Mouse (Mus musculus) liver, embryonic 14.5 days (tissue): ENCODE measurements around the gene Fam193a. TPM values are rescaled to one million over a fixed set of nuclear protein-coding genes. Genes with fewer than 3 reads are reported as not detected.

ENCODE experiments used
- ATAC-seq: fragments of 200-750 bp; cut with Nextera tagmentation; 2 replicates; pipeline ENCODE4 v1.8.0; 2017; ENCODE audit warnings: moderate number of reproducible peaks, mild to moderate bottlenecking, moderate library complexity; ENCODE audit not compliant: insufficient read depth
- DNase-seq, 3 experiments: peaks; one replicate each; pipeline ENCODE4 v3.0.0-alpha.2; 2012 to 2013; ENCODE audit warnings: low read depth in 3 of 3, low spot score in 3 of 3
- H3K27ac ChIP-seq: fragments of 300-500 bp; sonication (generic); 2 replicates; pipeline ENCODE4 v1.5.1; 2014; ENCODE audit warnings: moderate library complexity, mild to moderate bottlenecking, control low read depth, inconsistent platforms
- H3K27me3 ChIP-seq: fragments of 300-500 bp; sonication (generic); 2 replicates; pipeline ENCODE4 v1.6.1; 2014; ENCODE audit warnings: mild to moderate bottlenecking, low read length, moderate library complexity; ENCODE audit not compliant: control insufficient read depth, insufficient read depth
- H3K36me3 ChIP-seq: fragments of 300-500 bp; sonication (generic); replicated peaks from 2 replicates; pipeline ENCODE4 v1.6.1; 2014; ENCODE audit warnings: low read depth; ENCODE audit not compliant: control insufficient read depth, insufficient read depth
- H3K4me1 ChIP-seq, 2 experiments: fragments of 200-500 bp in 1 of 2; fragments of 300-500 bp in 1 of 2; sonication (generic) in 1 of 2; replicated peaks; 2 replicates each; pipeline ENCODE4 v1.6.1; 2012 to 2014; ENCODE audit warnings: antibody characterized with exemption in 1 of 2, inconsistent platforms in 1 of 2, low read length in 1 of 2; ENCODE audit not compliant: control insufficient read depth in 2 of 2, insufficient read depth in 2 of 2
- H3K4me2 ChIP-seq: fragments of 300-500 bp; sonication (generic); 2 replicates; pipeline ENCODE4 v1.6.1; 2014; ENCODE audit warnings: low read depth, mild to moderate bottlenecking, control low read depth, moderate library complexity
- H3K4me3 ChIP-seq, 2 experiments: fragments of 200-500 bp in 1 of 2; fragments of 300-500 bp in 1 of 2; sonication (generic) in 1 of 2; 2 replicates each; pipeline ENCODE4 v1.5.1; 2012 to 2014; ENCODE audit warnings: low read depth in 2 of 2, low read length in 2 of 2, mild to moderate bottlenecking in 2 of 2, control low read depth in 1 of 2, inconsistent platforms in 1 of 2, moderate library complexity in 1 of 2; ENCODE audit not compliant: insufficient read depth in 1 of 2
- H3K9ac ChIP-seq: fragments of 300-500 bp; sonication (generic); replicated peaks from 2 replicates; pipeline ENCODE4 v1.6.1; 2014; ENCODE audit warnings: mild to moderate bottlenecking, control low read depth, moderate library complexity
- H3K9me3 ChIP-seq: fragments of 300-500 bp; sonication (generic); 2 replicates; pipeline ENCODE4 v1.6.1; 2016; ENCODE audit warnings: low read length, mixed read lengths; ENCODE audit not compliant: control insufficient read depth
- CTCF ChIP-seq: IDR thresholded peaks from 2 replicates; pipeline ENCODE4 v1.5.1; 2016; ENCODE audit warnings: antibody characterized with exemption, low read depth, control low read depth
- EP300 ChIP-seq: IDR thresholded peaks from 2 replicates; pipeline ENCODE4 v1.6.1; 2016; ENCODE audit warnings: antibody characterized with exemption, low read depth
- WGBS: fragments of 180-500 bp; shearing (Covaris S2); extraction: QIAGEN DNeasy Blood & Tissue Kit; methylation state at CpG from one replicate; pipeline ENCODE4 v1.1.7; 2014; ENCODE audit not compliant: insufficient replicate concordance; 5-methylcytosine and 5-hydroxymethylcytosine counted together
- polyA plus RNA-seq, 2 experiments: library from polyadenylated mRNA; depleted of rRNA in 1 of 2; stranded (reverse) in 1 of 2; unstranded in 1 of 2; fragments of >200 nt; fragmentation: Nextera tagmentation in 1 of 2; extraction: Ambion mirVana in 1 of 2; gene quantifications; 2 replicates each; pipeline versions ENCODE4 v1.2.1 to v1.2.3; 2012 to 2014

Fam193a gene
- polyA plus RNA-seq, 2 experiments, result 2.9 to 6.4 TPM

DNA sequence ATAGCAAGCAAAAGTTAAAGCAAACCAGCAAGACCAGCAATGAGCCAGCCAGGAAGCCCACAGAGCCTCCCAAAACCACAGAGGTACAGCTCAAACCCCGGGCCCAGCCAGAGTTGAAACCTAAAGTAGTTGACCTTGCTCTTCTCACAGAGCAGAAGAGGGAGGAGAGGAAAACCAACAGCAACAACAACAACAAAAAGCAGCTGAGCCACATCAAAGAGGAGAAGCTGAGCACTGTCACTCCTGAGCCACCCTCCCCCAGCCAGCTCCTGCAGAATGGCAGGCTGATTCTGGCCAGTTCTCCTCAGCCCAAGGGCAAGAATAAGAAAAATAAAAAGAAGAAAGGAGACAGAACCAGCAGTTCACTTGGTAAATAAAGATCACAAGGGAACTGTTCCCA, 96.3 kb downstream of the Fam193a start:
- H3K9ac ChIP-seq, result no peak overlapping the region
- H3K4me1 ChIP-seq, result peaks cover 19% of the 10 kb centered on the region in 2 experiments
- H3K27ac ChIP-seq, result no peak overlapping the region
- peaks cover 39% of the 10 kb centered on the region for H3K36me3 ChIP-seq
- TF ChIP-seq CTCF (no peak), EP300 (no peak)
- H3K4me3 ChIP-seq, result no peak overlapping the region
- ATAC-seq, result no peak
- H3K27me3 ChIP-seq, result no peaks in the 10 kb centered on the region
- 17% methylated on average over 1 of the region's 1 CpGs for WGBS
- no peaks in the 10 kb centered on the region for H3K9me3 ChIP-seq
- H3K4me2 ChIP-seq, result no peak overlapping the region
- no peak for DNase-seq

DNA sequence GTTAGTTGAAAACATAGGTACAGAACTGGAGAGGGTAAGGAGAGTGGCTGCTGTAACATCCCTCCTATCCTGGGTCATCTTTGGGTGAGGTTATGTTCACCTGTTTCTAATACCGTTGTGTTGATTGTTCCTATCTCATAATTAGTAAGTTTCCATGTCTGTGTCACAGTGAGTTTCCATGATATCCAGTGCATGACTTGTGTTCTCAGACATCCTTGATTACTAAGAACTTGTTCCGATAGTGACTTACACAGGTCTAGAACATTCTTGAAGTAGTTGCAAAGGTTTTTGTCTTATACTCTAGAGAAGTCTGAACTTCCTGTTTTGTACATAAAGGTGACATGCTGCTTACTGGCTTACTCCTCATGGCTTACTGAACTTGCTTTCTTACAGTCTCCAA, 96.9 kb downstream of the Fam193a start:
- ATAC-seq, result no peak
- TF ChIP-seq CTCF (no peak), EP300 (no peak)
- Histone ChIP-seq H3K36me3 (peaks cover 35% of the 10 kb centered on the region), H3K9me3 (no peaks in the 10 kb centered on the region), H3K4me2 (no peak overlapping the region), H3K27ac (no peak overlapping the region), H3K9ac (no peak overlapping the region), H3K4me3 (no peak overlapping the region), H3K4me1 (peaks cover 19% of the 10 kb centered on the region in 2 experiments), H3K27me3 (no peaks in the 10 kb centered on the region)
- WGBS, result 90% methylated on average over 2 of the region's 2 CpGs
- DNase-seq, result no peak

DNA sequence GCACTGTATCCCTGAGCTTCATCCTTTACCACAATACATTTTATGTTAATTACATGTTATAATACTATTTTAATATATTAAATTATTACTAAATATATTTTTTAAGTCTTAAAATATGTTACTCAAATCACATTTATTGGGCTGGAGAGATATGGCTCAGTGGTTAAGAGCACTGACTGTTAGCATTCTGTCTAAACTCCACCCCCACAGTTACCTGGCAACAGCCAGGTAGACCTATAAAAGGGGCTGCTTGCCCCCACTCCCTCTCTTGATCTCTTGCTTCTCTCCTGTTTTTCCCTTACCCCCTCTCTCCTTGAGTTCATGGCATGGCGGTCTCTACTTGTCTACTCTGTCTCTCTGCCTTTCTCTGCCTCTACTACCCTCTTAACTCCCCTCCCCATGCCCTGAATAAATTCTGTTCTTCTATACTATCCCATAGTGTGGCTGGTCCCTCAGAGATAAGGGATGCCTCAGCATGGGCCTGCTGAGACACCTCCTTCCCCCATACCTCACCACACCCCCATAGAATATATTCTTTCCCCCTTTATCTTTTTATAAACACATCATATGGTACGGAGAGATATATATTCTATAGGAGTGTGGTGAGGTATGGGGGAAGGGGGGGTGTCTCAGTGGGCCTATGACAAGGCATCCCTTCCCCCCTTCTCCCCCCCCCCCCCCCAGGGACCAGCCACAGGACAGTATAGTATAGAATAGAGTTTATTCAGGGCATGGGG, 98.5 kb downstream of the Fam193a start:
- Histone ChIP-seq H3K36me3 (peaks cover 29% of the 10 kb centered on the region), H3K9me3 (no peaks in the 10 kb centered on the region), H3K4me3 (no peak overlapping the region), H3K27ac (peak overlapping the region; percentile 65), H3K9ac (no peak overlapping the region; the same call in 1 of the 2 replicates), H3K4me2 (peak overlapping the region; percentile 49), H3K4me1 (peaks cover 19% of the 10 kb centered on the region in 2 experiments), H3K27me3 (no peaks in the 10 kb centered on the region)
- peak; percentile 82 for TF ChIP-seq EP300
- TF ChIP-seq CTCF, result no peak
- ATAC-seq (peak; percentile 99), DNase-seq (peak; percentile 66 to 68 (median 68))
- WGBS, result 15% methylated on average over 2 of the region's 2 CpGs

DNA sequence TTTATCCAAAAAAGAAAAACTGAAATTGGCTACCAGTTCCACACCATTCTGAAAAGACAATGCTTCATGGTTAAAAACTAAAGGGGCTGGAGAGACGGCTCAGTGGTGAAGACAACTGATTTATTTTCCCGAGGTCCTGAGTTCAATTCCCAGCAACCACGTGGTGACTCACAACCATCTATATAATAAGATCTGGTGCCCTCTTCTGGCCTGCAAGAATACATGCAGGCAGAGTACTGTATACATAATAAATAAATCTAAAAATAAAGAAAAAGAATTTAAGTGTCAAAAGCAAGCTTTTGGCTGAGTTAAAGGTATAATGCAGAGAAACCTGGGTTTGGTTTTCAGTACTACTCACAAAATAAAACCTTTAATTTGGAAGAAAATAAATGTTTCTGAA, 111.2 kb downstream of the Fam193a start:
- WGBS, result 78% methylated on average over 3 of the region's 3 CpGs
- no peak for DNase-seq
- no peak overlapping the region for H3K4me3 ChIP-seq
- H3K4me2 ChIP-seq, result no peak overlapping the region
- H3K9me3 ChIP-seq, result no peaks in the 10 kb centered on the region
- H3K36me3 ChIP-seq, result peaks cover 8% of the 10 kb centered on the region
- ATAC-seq, result no peak
- TF ChIP-seq EP300, result no peak
- peak; percentile 27; the same call in 1 of the 2 replicates for TF ChIP-seq CTCF
- no peak overlapping the region for H3K27ac ChIP-seq
- no peaks in the 10 kb centered on the region for H3K4me1 ChIP-seq
- no peaks in the 10 kb centered on the region for H3K27me3 ChIP-seq
- no peak overlapping the region for H3K9ac ChIP-seq

DNA sequence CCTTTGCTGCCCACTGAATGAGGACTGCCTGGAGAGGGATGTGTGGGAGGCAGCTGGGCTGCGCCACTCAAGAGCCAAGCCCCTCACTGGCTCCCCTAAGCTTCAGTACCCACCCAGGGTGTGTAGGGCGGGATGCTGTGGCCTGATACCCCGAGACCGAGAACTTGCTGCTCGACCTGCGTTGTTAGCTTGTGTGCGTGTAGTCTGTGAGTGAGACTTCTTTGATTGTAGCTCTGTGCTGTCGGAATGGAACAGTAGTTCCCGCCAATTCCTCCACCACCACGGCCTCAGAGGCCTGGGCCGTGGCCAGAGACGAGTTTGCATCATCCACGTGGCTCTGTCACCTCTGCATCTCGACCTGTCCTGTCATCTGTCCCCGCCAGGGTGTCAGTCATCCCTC, 116.0 kb downstream of the Fam193a start:
- DNase-seq, result no peak
- no peaks in the 10 kb centered on the region for H3K9me3 ChIP-seq
- H3K36me3 ChIP-seq, result peaks cover 3% of the 10 kb centered on the region; the same call in 1 of the 2 replicates
- H3K9ac ChIP-seq, result no peak overlapping the region
- WGBS, result 80% methylated on average over 15 of the region's 15 CpGs
- no peak overlapping the region for H3K27ac ChIP-seq
- H3K27me3 ChIP-seq, result no peaks in the 10 kb centered on the region
- H3K4me2 ChIP-seq, result no peak overlapping the region
- no peaks in the 10 kb centered on the region for H3K4me1 ChIP-seq
- no peak for ATAC-seq
- H3K4me3 ChIP-seq, result no peak overlapping the region
- no peak for TF ChIP-seq CTCF
- TF ChIP-seq EP300, result no peak
